9 mouse cellular contexts compared by ENCODE assay signal in genomic region chr12:13083337-13084054, GRCm38 (mm10).
DNase-seq lines count a peak whose midpoint lies in the region; ATAC-seq lines count a peak whose summit lies in the region.
"Had no signal": no experiment of that assay in that cellular context is flagged by ENCODE, and none has a peak within 500 bp of the region (broad histone marks: within the 10 kb centered on the region; RNA-seq: fewer than 3 reads in every experiment).

No protein-coding gene starts in this region.

- peak; percentile 54; the same call in 1 of the 2 replicates for ATAC-seq in midbrain, embryonic 11.5 days (ENCODE audit: low FRiP score)

- H3K9me3 ChIP-seq in midbrain, embryonic 11.5 days (ENCODE audit: control insufficient read depth, low read length) = no peaks in the 10 kb centered on the region
- no peaks in the 10 kb centered on the region for H3K9me3 ChIP-seq in midbrain, embryonic 10.5 days (replicated peaks)
- H3K9me3 ChIP-seq: limb, embryonic 15.5 days had no signal

- H3K36me3 ChIP-seq in midbrain, embryonic 11.5 days (ENCODE audit: control insufficient read depth, insufficient read depth, low read length) = no peaks in the 10 kb centered on the region
- no peaks in the 10 kb centered on the region for H3K36me3 ChIP-seq in midbrain, embryonic 10.5 days
- H3K36me3 ChIP-seq: limb, embryonic 15.5 days had no signal

- WGBS in midbrain, embryonic 11.5 days = 76% methylated on average over 8 of the region's 8 CpGs
- WGBS in midbrain, embryonic 10.5 days = 84% methylated on average over 8 of the region's 8 CpGs

- no peak overlapping the region for H3K4me2 ChIP-seq in midbrain, embryonic 11.5 days
- H3K4me2 ChIP-seq: limb, embryonic 15.5 days had no signal

- no peak overlapping the region for H3K4me3 ChIP-seq in midbrain, embryonic 11.5 days (ENCODE audit: low read depth, low read length)
- no peak overlapping the region for H3K4me3 ChIP-seq in midbrain, embryonic 10.5 days
- H3K4me3 ChIP-seq: limb, embryonic 15.5 days had no signal

- no peak overlapping the region for H3K9ac ChIP-seq in midbrain, embryonic 11.5 days (ENCODE audit: low read length)
- H3K9ac ChIP-seq: limb, embryonic 15.5 days had no signal

- peak; percentile 11 for DNase-seq in adrenal gland, postnatal 14 days
- no peak for DNase-seq in adrenal gland, postnatal 25 days
- DNase-seq in midbrain, embryonic 11.5 days (ENCODE audit: low spot score, missing footprints) = peak; percentile 80
- DNase-seq in midbrain, embryonic 10.5 days (ENCODE audit: low spot score) = no peak
- DNase-seq in kidney, postnatal 10 days = peak; percentile 76
- DNase-seq in right cerebral cortex, postnatal 25 days = peak; percentile 13
- no peak for DNase-seq in thymus, adult 18-20 months
- no peak for DNase-seq in adrenal gland, adult (ENCODE audit: inconsistent age in 2 of 2, low spot score in 1 of 2)

- H3K27me3 ChIP-seq in midbrain, embryonic 11.5 days (ENCODE audit: control insufficient read depth, insufficient read depth, low read length) = no peaks in the 10 kb centered on the region
- no peaks in the 10 kb centered on the region for H3K27me3 ChIP-seq in midbrain, embryonic 10.5 days (ENCODE audit: low read depth, poor library complexity, severe bottlenecking)

- H3K27ac ChIP-seq in midbrain, embryonic 11.5 days (ENCODE audit: low read depth, low read length) = no peak overlapping the region
- H3K27ac ChIP-seq in midbrain, embryonic 10.5 days (replicated peaks) = no peak overlapping the region
- H3K27ac ChIP-seq: limb, embryonic 15.5 days had no signal

- no peaks in the 10 kb centered on the region for H3K4me1 ChIP-seq in midbrain, embryonic 11.5 days (ENCODE audit: control insufficient read depth, insufficient read depth, low read length)
- H3K4me1 ChIP-seq in midbrain, embryonic 10.5 days = no peaks in the 10 kb centered on the region

Comparison
In these comparisons a context has a peak if more than half of its experiments do, and no peak if none do; other contexts are left out.
1. DNase-seq: peak in adrenal gland, postnatal 14 days (single experiment), midbrain, embryonic 11.5 days (single experiment), kidney, postnatal 10 days (single experiment) and right cerebral cortex, postnatal 25 days (single experiment); none in adrenal gland, postnatal 25 days (single experiment), midbrain, embryonic 10.5 days (single experiment), thymus, adult 18-20 months (0 of 2) and adrenal gland, adult (0 of 2).